Mouse (Mus musculus): ENCODE measurements around the gene Dlg3. TPM values are rescaled to one million over a fixed set of nuclear protein-coding genes. Genes with fewer than 3 reads are reported as not detected.

Gene Dlg3
- polyA plus RNA-seq, 1 experiment = not detected

- Histone ChIP-seq H3K4me1 (ENCODE audit: control insufficient read depth) (no peaks in the 10 kb centered on the region), H3K4me3 (replicated peaks) (no peak overlapping the region), H3K9me3 (ENCODE audit: control insufficient read depth, low read length) (no peaks in the 10 kb centered on the region), H3K27me3 (ENCODE audit: control insufficient read depth) (no peaks in the 10 kb centered on the region), H3K36me3 (ENCODE audit: control insufficient read depth) (no peaks in the 10 kb centered on the region)
- no peak for TF ChIP-seq GATA1 (IDR thresholded peaks at IDR 0.05; ENCODE audit: low read length)
- TF ChIP-seq TAL1 (IDR thresholded peaks at IDR 0.05; ENCODE audit: low read length) = no peak
Measured at GRCm38 (mm10) chrX:100815766-100816165, 48.2 kb downstream of the Dlg3 start.

GRCm38 (mm10) chrX:100818681-100819080 lies 51.2 kb downstream of the Dlg3 start:
- no peak for TF ChIP-seq TAL1 (IDR thresholded peaks at IDR 0.05; ENCODE audit: low read length)
- TF ChIP-seq GATA1 (IDR thresholded peaks at IDR 0.05; ENCODE audit: low read length) = no peak
- H3K4me1 ChIP-seq (ENCODE audit: control insufficient read depth) = no peaks in the 10 kb centered on the region
- no peaks in the 10 kb centered on the region for H3K36me3 ChIP-seq (ENCODE audit: control insufficient read depth)
- no peak overlapping the region for H3K4me3 ChIP-seq (replicated peaks)
- H3K9me3 ChIP-seq (ENCODE audit: control insufficient read depth, low read length) = no peaks in the 10 kb centered on the region
- H3K27me3 ChIP-seq (ENCODE audit: control insufficient read depth) = no peaks in the 10 kb centered on the region

GRCm38 (mm10) chrX:100821149-100821548 lies 53.6 kb downstream of the Dlg3 start:
- Histone ChIP-seq H3K36me3 (ENCODE audit: control insufficient read depth) (no peaks in the 10 kb centered on the region), H3K9me3 (ENCODE audit: control insufficient read depth, low read length) (no peaks in the 10 kb centered on the region), H3K4me3 (replicated peaks) (no peak overlapping the region), H3K27me3 (ENCODE audit: control insufficient read depth) (no peaks in the 10 kb centered on the region), H3K4me1 (ENCODE audit: control insufficient read depth) (no peaks in the 10 kb centered on the region)
- no peak for TF ChIP-seq TAL1 (IDR thresholded peaks at IDR 0.05; ENCODE audit: low read length)
- TF ChIP-seq GATA1 (IDR thresholded peaks at IDR 0.05; ENCODE audit: low read length) = no peak

- TF ChIP-seq GATA1 (IDR thresholded peaks at IDR 0.05; ENCODE audit: low read length) (no peak), TAL1 (IDR thresholded peaks at IDR 0.05; ENCODE audit: low read length) (no peak)
- Histone ChIP-seq H3K4me1 (ENCODE audit: control insufficient read depth) (no peaks in the 10 kb centered on the region), H3K4me3 (replicated peaks) (no peak overlapping the region), H3K9me3 (ENCODE audit: control insufficient read depth, low read length) (no peaks in the 10 kb centered on the region), H3K36me3 (ENCODE audit: control insufficient read depth) (no peaks in the 10 kb centered on the region), H3K27me3 (ENCODE audit: control insufficient read depth) (no peaks in the 10 kb centered on the region)
Measured at GRCm38 (mm10) chrX:100825557-100825956, 58.0 kb downstream of the Dlg3 start.

GRCm38 (mm10) chrX:100832806-100833205 lies 65.3 kb downstream of the Dlg3 start:
- H3K9me3 ChIP-seq (ENCODE audit: control insufficient read depth, low read length) = no peaks in the 10 kb centered on the region
- no peak overlapping the region for H3K4me3 ChIP-seq (replicated peaks)
- H3K36me3 ChIP-seq (ENCODE audit: control insufficient read depth) = no peaks in the 10 kb centered on the region
- H3K4me1 ChIP-seq (ENCODE audit: control insufficient read depth) = no peaks in the 10 kb centered on the region
- no peaks in the 10 kb centered on the region for H3K27me3 ChIP-seq (ENCODE audit: control insufficient read depth)
- TF ChIP-seq TAL1 (IDR thresholded peaks at IDR 0.05; ENCODE audit: low read length) (no peak), GATA1 (IDR thresholded peaks at IDR 0.05; ENCODE audit: low read length) (no peak)

GRCm38 (mm10) chrX:100839211-100839610 lies 71.7 kb downstream of the Dlg3 start:
- no peaks in the 10 kb centered on the region for H3K27me3 ChIP-seq (ENCODE audit: control insufficient read depth)
- no peak overlapping the region for H3K4me3 ChIP-seq (replicated peaks)
- H3K36me3 ChIP-seq (ENCODE audit: control insufficient read depth) = no peaks in the 10 kb centered on the region
- H3K4me1 ChIP-seq (ENCODE audit: control insufficient read depth) = no peaks in the 10 kb centered on the region
- TF ChIP-seq TAL1 (IDR thresholded peaks at IDR 0.05; ENCODE audit: low read length) (no peak), GATA1 (IDR thresholded peaks at IDR 0.05; ENCODE audit: low read length) (no peak)
- H3K9me3 ChIP-seq (ENCODE audit: control insufficient read depth, low read length) = no peaks in the 10 kb centered on the region

Other genes with a start within 250 kb of the Dlg3 start
- gene Dgat2l6, start 242.9 kb upstream of the Dlg3 start, polyA plus RNA-seq (2012) = not detected in 2 replicates
- gene Awat1, start 195.5 kb upstream of the Dlg3 start, polyA plus RNA-seq (2012) = not detected in 2 replicates
- gene P2ry4, start 172.9 kb upstream of the Dlg3 start, polyA plus RNA-seq (2012) = not detected in 2 replicates
- gene Arr3, start 162.2 kb upstream of the Dlg3 start, polyA plus RNA-seq (2012) = not detected in 2 replicates
- 0.61 and 0.92 TPM in 2 replicates for gene Kif4, start 142.0 kb upstream of the Dlg3 start, polyA plus RNA-seq (2012)
- 2.0 and 3.0 TPM in 2 replicates for gene Pdzd11, start 141.2 kb upstream of the Dlg3 start, polyA plus RNA-seq (2012)
- not detected in 2 replicates for gene Gdpd2, start 37.8 kb upstream of the Dlg3 start, polyA plus RNA-seq (2012)

Data from erythroblast, embryonic 14.5 days (primary cell).